Mouse (Mus musculus) CH12.LX (cell line): Measurements from ENCODE around the gene Gm20716.

Experiments used
- CTCF ChIP-seq, 2 experiments: IDR thresholded peaks in 1 of 2; conservative IDR thresholded peaks in 1 of 2; 2 replicates each; pipeline ENCODE4 v1.5.1; 2011 to 2012; ENCODE audit warnings: low read depth in 2 of 2, low read length in 2 of 2, improper control_type of control experiment in 1 of 2, inconsistent platforms in 1 of 2, mild to moderate bottlenecking in 1 of 2, moderate library complexity in 1 of 2
- EP300 ChIP-seq: IDR thresholded peaks from 2 replicates; pipeline ENCODE4 v1.6.1; 2011; ENCODE audit warnings: low read length, improper control_type of control experiment
- ETS1 ChIP-seq: conservative IDR thresholded peaks from 2 replicates; pipeline ENCODE4 v1.6.1; 2012; ENCODE audit warnings: low read depth, mild to moderate bottlenecking, inconsistent platforms, low read length, improper control_type of control experiment, moderate library complexity
- GABPA ChIP-seq: IDR thresholded peaks from 2 replicates; pipeline ENCODE4 v1.6.1; 2012; ENCODE audit warnings: low read depth, low read length, improper control_type of control experiment, inconsistent platforms; ENCODE audit not compliant: insufficient replicate concordance
- HCFC1 ChIP-seq: IDR thresholded peaks from 2 replicates; pipeline ENCODE4 v1.6.1; 2012; ENCODE audit warnings: low read depth, mild to moderate bottlenecking, inconsistent platforms, low read length, improper control_type of control experiment
- MAFK ChIP-seq: IDR thresholded peaks from 2 replicates; pipeline ENCODE4 v1.6.1; 2011; ENCODE audit warnings: low read length, improper control_type of control experiment; ENCODE audit not compliant: insufficient replicate concordance
- MAZ ChIP-seq: IDR thresholded peaks from 2 replicates; pipeline ENCODE4 v1.6.1; 2012; ENCODE audit warnings: low read depth, mild to moderate bottlenecking, inconsistent platforms, low read length, improper control_type of control experiment, moderate library complexity
- POLR2A ChIP-seq: IDR thresholded peaks from 2 replicates; pipeline ENCODE4 v1.6.1; 2011; ENCODE audit warnings: low read depth, mild to moderate bottlenecking, improper control_type of control experiment, low read length
- POLR2AphosphoS2 ChIP-seq: IDR thresholded peaks from 2 replicates; pipeline ENCODE4 v1.6.1; 2011; ENCODE audit warnings: low read depth, low read length, improper control_type of control experiment
- RAD21 ChIP-seq: IDR thresholded peaks from 2 replicates; pipeline ENCODE4 v1.6.1; 2011; ENCODE audit warnings: low read depth, mild to moderate bottlenecking, low read length, improper control_type of control experiment, moderate library complexity
- USF1 ChIP-seq: IDR thresholded peaks from 2 replicates; pipeline ENCODE4 v1.6.1; 2014; ENCODE audit warnings: low read depth, mild to moderate bottlenecking, inconsistent platforms, low read length, improper control_type of control experiment
- USF2 ChIP-seq: conservative IDR thresholded peaks from 2 replicates; pipeline ENCODE4 v1.6.1; 2011; ENCODE audit warnings: low read depth, low read length, improper control_type of control experiment
- ZC3H11A ChIP-seq: IDR thresholded peaks from 2 replicates; pipeline ENCODE4 v1.6.1; 2012; ENCODE audit warnings: low read depth, mild to moderate bottlenecking, inconsistent platforms, low read length, improper control_type of control experiment

DNA sequence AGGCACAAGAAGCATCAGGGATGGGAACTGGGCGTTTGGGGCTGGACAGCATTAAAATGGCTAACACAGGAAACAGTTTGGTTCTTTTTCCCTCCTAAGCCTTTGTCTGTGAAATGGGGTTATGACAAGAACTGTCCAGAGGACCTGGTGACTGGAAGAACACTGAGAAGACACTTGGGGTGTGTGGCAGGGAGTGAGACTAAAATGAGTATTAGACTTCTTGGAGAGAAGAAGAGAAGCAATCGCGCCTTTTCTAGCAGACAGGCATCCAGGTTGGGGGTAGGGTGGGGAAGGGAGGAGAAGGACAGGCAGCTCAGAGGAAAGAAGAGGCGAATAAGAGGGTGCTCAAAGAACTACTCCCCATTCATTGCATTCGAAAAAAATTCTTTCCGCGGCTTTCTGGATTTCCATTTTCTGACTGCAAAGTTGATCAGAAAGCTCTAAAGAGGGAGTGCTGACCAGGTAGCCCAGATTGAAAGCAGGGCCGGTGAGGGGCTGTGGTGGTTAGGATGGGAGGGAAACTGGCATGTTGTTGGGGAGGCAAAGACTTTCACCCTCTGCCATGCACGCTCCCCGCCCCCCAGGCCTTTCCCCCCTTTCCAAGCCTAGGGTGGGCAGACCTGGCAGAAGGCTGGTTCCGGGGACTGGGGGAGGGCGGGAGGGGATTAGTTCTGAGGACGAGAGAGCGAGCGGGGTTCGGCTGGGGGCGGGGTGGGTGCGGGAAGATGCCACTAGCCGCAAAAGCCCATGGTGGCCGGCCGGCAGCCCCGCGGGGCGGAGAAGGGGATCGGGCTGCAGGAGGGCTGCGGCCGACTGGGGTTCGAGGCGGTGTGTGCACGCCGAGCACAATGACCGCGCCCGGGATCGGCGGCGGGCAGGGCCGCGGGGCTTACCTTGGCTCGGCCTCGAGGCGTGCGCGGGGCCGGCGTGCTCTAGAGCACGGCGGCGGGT, 24.2 kb downstream of the Gm20716 start:
- TF ChIP-seq USF1 (no peak), CTCF (conservative IDR thresholded peaks at IDR 0.05 in 1 of 2, IDR thresholded peaks at IDR 0.05 in 1 of 2; ENCODE audit: low read depth in 2 of 2, low read length in 2 of 2) (no peak), ETS1 (no peak), ZC3H11A (no peak), USF2 (no peak), POLR2A (peak; percentile 29; the same call in 1 of the 2 replicates), POLR2AphosphoS2 (no peak), MAFK (no peak), GABPA (no peak), MAZ (no peak), EP300 (no peak), HCFC1 (no peak), RAD21 (no peak)
